Mouse (Mus musculus): ENCODE data around the gene Spon1.

- TF ChIP-seq CTCF (IDR thresholded peaks at IDR 0.05; ENCODE audit: low read depth): no peak
- no peak for TF ChIP-seq EP300 (IDR thresholded peaks at IDR 0.05; ENCODE audit: low read depth)
Measured at GRCm38 (mm10) chr7:113997675-113998354, 232.0 kb downstream of the Spon1 start.
